Mouse (Mus musculus): ENCODE measurements at regions not wholly inside any gene's neighbourhood (a gene's known extent, or its start where the extent isn't known, plus 50 kb on each side); places are given as distances from the start of the nearest gene placed in this dataset.

DNA sequence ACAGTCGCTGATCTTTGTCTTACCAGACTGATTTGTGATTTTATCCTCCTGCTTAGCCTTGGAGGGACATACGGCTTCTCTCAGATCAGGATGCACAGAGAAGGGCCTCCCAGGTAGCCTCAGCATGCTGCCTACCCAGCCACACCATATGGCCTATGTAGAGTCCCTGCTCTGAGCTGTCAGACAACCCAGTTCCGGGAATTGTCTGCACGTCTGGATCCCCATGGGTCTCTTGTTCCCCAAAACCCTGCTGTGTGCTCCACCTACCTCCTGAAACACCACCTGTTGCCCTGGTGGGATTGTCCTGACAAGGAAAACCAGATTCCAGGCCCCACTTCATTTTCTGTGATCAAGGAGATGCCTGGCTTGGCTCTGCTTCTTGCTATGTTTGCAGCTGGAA, 64.1 kb upstream of the Acbd6 start:
- TF ChIP-seq CTCF (IDR thresholded peaks at IDR 0.05; ENCODE audit: low read depth, low read length) (no peak), POLR2A (IDR thresholded peaks at IDR 0.05; ENCODE audit: borderline replicate concordance, low read depth, low read length) (no peak)
